Mouse (Mus musculus): Measurements from ENCODE around the gene Dtl. TPM values are rescaled to one million over a fixed set of nuclear protein-coding genes. Genes with fewer than 3 reads are reported as not detected.

The Dtl gene
- 8.4 and 8.6 TPM in 2 replicates for polyA plus RNA-seq (2015; fragmentation: Nextera tagmentation; extraction: Ambion mirVana)

GRCm38 (mm10) chr1:191575458-191576247 is at the start of gene Dtl, which contains the start of gene Ints7:
Gene Dtl (minus strand): TSS chr1:191575544.
Gene Ints7 (plus strand): TSS chr1:191575636.

Other genes starting within 250 kb of the Dtl start
- gene Tmem206, start 249.6 kb downstream of the Dtl start, polyA plus RNA-seq (2015; fragmentation: Nextera tagmentation; extraction: Ambion mirVana) = 6.9 and 8.4 TPM in 2 replicates
- gene Ppp2r5a, start 172.3 kb downstream of the Dtl start, polyA plus RNA-seq (2015; fragmentation: Nextera tagmentation; extraction: Ambion mirVana) = 23.1 and 27.9 TPM in 2 replicates
- 13.3 and 14.6 TPM in 2 replicates for gene Ints7, start 92 bp upstream of the Dtl start, polyA plus RNA-seq (2015; fragmentation: Nextera tagmentation; extraction: Ambion mirVana)
- 24.4 and 29.4 TPM in 2 replicates for gene Lpgat1, start 142.3 kb upstream of the Dtl start, polyA plus RNA-seq (2015; fragmentation: Nextera tagmentation; extraction: Ambion mirVana)
- 7.0 and 7.5 TPM in 2 replicates for gene Nek2, start 245.9 kb upstream of the Dtl start, polyA plus RNA-seq (2015; fragmentation: Nextera tagmentation; extraction: Ambion mirVana)